Mouse (Mus musculus) megakaryocyte progenitor cell, adult 5-6 weeks (primary cell): Measurements from ENCODE around the gene Atp13a4. TPM values are rescaled to one million over a fixed set of nuclear protein-coding genes. Genes with fewer than 3 reads are reported as not detected.

Experiments used
- ATAC-seq: replicated peaks from 2 replicates; pipeline ENCODE4 v1.8.0; 2016; ENCODE audit warnings: mild to moderate bottlenecking, moderate TSS enrichment, inconsistent platforms; ENCODE audit not compliant: poor library complexity
- total RNA-seq, 2 experiments: library from RNA; stranded (forward) in 1 of 2; stranded (reverse) in 1 of 2; fragments of 157-497, 149-512 nt in 1 of 2; fragments of 200-1000 nt in 1 of 2; gene quantifications; 2 replicates each; pipeline versions ENCODE4 v1.2.3 to v1.2.4; 2015 to 2017

Atp13a4 gene
- total RNA-seq (2015) (not detected in 2 replicates), total RNA-seq (2017) (not detected in 2 replicates)

GRCm38 (mm10) chr16:29544829-29545228 is at the start of gene Atp13a4:
Atp13a4 (minus strand) TSS chr16:29544864.
- no peak for ATAC-seq

GRCm38 (mm10) chr16:29592171-29592570 is 47.5 kb upstream of the Atp13a4 start:
- no peak for ATAC-seq

GRCm38 (mm10) chr16:29579787-29580176 is 35.1 kb upstream of the Atp13a4 start:
- no peak for ATAC-seq

- peak; percentile 98 for ATAC-seq
Measured at GRCm38 (mm10) chr16:29579167-29579786, 34.6 kb upstream of the Atp13a4 start, which contains the start of gene Opa1. Opa1 (plus strand) TSS chr16:29579334.

- peak; percentile 38; the same call in 1 of the 2 replicates for ATAC-seq
Measured at GRCm38 (mm10) chr16:29575620-29576019, 31.0 kb upstream of the Atp13a4 start.

GRCm38 (mm10) chr16:29574013-29574412 is 29.3 kb upstream of the Atp13a4 start:
- ATAC-seq, result peak; percentile 78

- peak; percentile 75 for ATAC-seq
Measured at GRCm38 (mm10) chr16:29560869-29561268, 16.2 kb upstream of the Atp13a4 start.

GRCm38 (mm10) chr16:29560454-29560853 is 15.8 kb upstream of the Atp13a4 start:
- ATAC-seq, result no peak

- no peak for ATAC-seq
Measured at GRCm38 (mm10) chr16:29559667-29560066, 15.0 kb upstream of the Atp13a4 start.

GRCm38 (mm10) chr16:29541261-29541683 is 3.4 kb downstream of the Atp13a4 start:
- no peak for ATAC-seq

GRCm38 (mm10) chr16:29539906-29540305 is 4.8 kb downstream of the Atp13a4 start:
- ATAC-seq, result no peak

GRCm38 (mm10) chr16:29536411-29537204 is 8.1 kb downstream of the Atp13a4 start:
- ATAC-seq, result no peak

GRCm38 (mm10) chr16:29535866-29536265 is 8.8 kb downstream of the Atp13a4 start:
- ATAC-seq, result no peak

GRCm38 (mm10) chr16:29533641-29534040 is 11.0 kb downstream of the Atp13a4 start:
- no peak for ATAC-seq

GRCm38 (mm10) chr16:29527085-29527484 is 17.6 kb downstream of the Atp13a4 start:
- peak; percentile 84 for ATAC-seq

- ATAC-seq, result no peak
Measured at GRCm38 (mm10) chr16:29526585-29526984, 18.1 kb downstream of the Atp13a4 start.

- no peak for ATAC-seq
Measured at GRCm38 (mm10) chr16:29512495-29512894, 32.2 kb downstream of the Atp13a4 start.

- ATAC-seq, result no peak
Measured at GRCm38 (mm10) chr16:29510743-29511142, 33.9 kb downstream of the Atp13a4 start.

GRCm38 (mm10) chr16:29509881-29510280 is 34.8 kb downstream of the Atp13a4 start:
- ATAC-seq, result no peak

GRCm38 (mm10) chr16:29504671-29505070 is 40.0 kb downstream of the Atp13a4 start:
- no peak for ATAC-seq

- ATAC-seq, result no peak
Measured at GRCm38 (mm10) chr16:29504198-29504597, 40.5 kb downstream of the Atp13a4 start.

- no peak for ATAC-seq
Measured at GRCm38 (mm10) chr16:29491031-29491430, 53.6 kb downstream of the Atp13a4 start.
